Mouse (Mus musculus): Measurements from ENCODE around the gene Samhd1. TPM values are rescaled to one million over a fixed set of nuclear protein-coding genes. Genes with fewer than 3 reads are reported as not detected.
A peak's percentile ranks its signal among the peaks of the same experiment; 100 is the strongest.
"Not testable (repeated sequence)": the region's sequence is repeated elsewhere in the genome, so short reads cannot be mapped to it uniquely, and the experiment has no call there.

Gene Samhd1
- polyA plus RNA-seq, 1 experiment from 2014 or later = 21.7 TPM

DNA sequence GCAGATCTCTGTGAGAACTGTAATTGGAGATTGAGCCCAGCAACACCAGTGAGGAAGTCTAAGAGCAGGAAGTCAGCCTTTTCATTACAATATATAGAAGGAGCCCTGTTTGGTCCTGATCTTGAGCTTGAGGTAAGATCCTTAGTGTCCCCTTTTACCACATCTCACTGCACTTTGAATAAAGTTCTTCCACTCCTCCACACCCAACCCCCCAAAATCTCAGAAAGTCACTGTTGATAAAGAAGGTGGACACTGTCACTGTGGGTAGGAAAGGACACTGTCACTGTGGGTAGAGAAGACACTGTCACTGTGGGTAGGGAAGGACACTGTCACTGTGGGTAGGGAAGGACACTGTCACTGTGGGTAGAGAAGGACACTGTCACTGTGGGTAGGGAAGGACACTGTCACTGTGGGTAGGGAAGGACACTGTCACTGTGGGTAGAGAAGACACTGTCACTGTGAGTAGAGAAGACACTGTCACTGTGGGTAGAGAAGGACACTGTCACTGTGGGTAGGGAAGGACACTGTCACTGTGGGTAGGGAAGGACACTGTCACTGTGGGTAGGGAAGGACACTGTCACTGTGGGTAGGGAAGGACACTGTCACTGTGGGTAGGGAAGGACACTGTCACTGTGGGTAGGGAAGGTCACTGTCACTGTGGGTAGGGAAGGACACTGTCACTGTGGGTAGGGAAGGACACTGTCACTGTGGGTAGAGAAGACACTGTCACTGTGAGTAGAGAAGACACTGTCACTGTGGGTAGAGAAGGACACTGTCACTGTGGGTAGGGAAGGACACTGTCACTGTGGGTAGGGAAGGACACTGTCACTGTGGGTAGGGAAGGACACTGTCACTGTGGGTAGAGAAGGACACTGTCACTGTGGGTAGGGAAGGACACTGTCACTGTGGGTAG, 30.5 kb upstream of the Samhd1 start:
- DNase-seq (ENCODE audit: low spot score, missing footprints); H3K9me3 ChIP-seq (ENCODE audit: control insufficient read depth, low read length); H3K9ac ChIP-seq (ENCODE audit: low read length); H3K27ac ChIP-seq (ENCODE audit: low read depth, low read length); H3K4me2 ChIP-seq; H3K27me3 ChIP-seq (ENCODE audit: control insufficient read depth, insufficient read depth, low read length); H3K4me1 ChIP-seq (ENCODE audit: control insufficient read depth, insufficient read depth, low read length); ATAC-seq (ENCODE audit: low FRiP score); H3K4me3 ChIP-seq (ENCODE audit: low read depth, low read length): not testable (repeated sequence)
- peaks cover 10% of the 10 kb centered on the region for H3K36me3 ChIP-seq (ENCODE audit: control insufficient read depth, insufficient read depth, low read length)

DNA sequence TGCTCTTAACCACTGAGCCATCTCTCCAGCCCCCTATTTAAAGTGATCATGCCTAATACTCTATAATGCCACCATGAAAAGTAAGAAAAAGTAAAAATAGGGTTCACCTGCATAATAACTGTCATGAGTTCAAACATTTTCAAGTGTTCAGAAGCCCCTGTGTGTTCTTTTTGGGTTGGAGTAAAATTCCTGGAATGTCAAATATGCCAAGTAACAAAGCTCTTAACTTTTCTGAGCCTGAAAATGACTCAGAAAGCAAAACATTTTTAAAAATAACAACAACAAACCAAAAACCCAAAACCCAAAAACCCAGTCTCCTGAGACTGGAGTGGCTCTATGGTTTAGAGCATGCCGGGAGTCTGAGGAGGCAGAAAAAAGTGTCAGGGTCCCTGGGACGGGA, 29.0 kb upstream of the Samhd1 start:
- H3K4me3 ChIP-seq (ENCODE audit: low read depth, low read length) = no peak overlapping the region
- no peaks in the 10 kb centered on the region for H3K27me3 ChIP-seq (ENCODE audit: control insufficient read depth, insufficient read depth, low read length)
- H3K9ac ChIP-seq (ENCODE audit: low read length) = no peak overlapping the region
- no peak overlapping the region for H3K4me2 ChIP-seq
- ATAC-seq (ENCODE audit: low FRiP score) = no peak
- H3K4me1 ChIP-seq (ENCODE audit: control insufficient read depth, insufficient read depth, low read length) = no peaks in the 10 kb centered on the region
- H3K27ac ChIP-seq (ENCODE audit: low read depth, low read length) = no peak overlapping the region
- peak; percentile 57 for DNase-seq (ENCODE audit: low spot score, missing footprints)
- peaks cover 15% of the 10 kb centered on the region for H3K36me3 ChIP-seq (ENCODE audit: control insufficient read depth, insufficient read depth, low read length)
- 84% methylated on average over 2 of the region's 2 CpGs for WGBS
- no peaks in the 10 kb centered on the region for H3K9me3 ChIP-seq (ENCODE audit: control insufficient read depth, low read length)

DNA sequence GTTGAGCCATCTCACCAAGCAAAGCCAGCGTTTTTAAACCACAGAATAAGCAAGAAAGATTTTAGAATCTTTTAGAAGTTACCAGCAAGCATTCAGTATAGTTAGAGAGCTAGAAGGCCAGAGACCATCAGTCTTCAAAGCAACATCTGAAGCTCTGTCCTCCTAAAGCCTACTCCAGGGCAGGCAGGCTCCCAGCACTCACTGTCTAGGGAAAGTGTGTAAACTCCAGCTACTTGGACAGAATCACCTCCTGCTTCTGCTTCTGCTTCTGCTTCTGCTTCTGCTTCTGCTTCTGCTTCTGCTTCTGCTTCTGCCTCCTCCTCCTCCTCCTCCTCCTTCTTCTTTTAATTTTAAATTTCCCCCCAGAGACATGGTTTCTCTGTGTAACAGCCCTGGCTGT, 21.0 kb upstream of the Samhd1 start:
- no peak overlapping the region for H3K4me3 ChIP-seq (ENCODE audit: low read depth, low read length)
- ATAC-seq (ENCODE audit: low FRiP score) (no peak), DNase-seq (ENCODE audit: low spot score, missing footprints) (peak; percentile 21)
- H3K9me3 ChIP-seq (ENCODE audit: control insufficient read depth, low read length) = no peaks in the 10 kb centered on the region
- no peak overlapping the region for H3K27ac ChIP-seq (ENCODE audit: low read depth, low read length)
- H3K27me3 ChIP-seq (ENCODE audit: control insufficient read depth, insufficient read depth, low read length) = no peaks in the 10 kb centered on the region
- peaks cover 26% of the 10 kb centered on the region for H3K36me3 ChIP-seq (ENCODE audit: control insufficient read depth, insufficient read depth, low read length)
- no peak overlapping the region for H3K9ac ChIP-seq (ENCODE audit: low read length)
- no peaks in the 10 kb centered on the region for H3K4me1 ChIP-seq (ENCODE audit: control insufficient read depth, insufficient read depth, low read length)
- WGBS = 92% methylated on average over 1 of the region's 1 CpGs
- H3K4me2 ChIP-seq = no peak overlapping the region

DNA sequence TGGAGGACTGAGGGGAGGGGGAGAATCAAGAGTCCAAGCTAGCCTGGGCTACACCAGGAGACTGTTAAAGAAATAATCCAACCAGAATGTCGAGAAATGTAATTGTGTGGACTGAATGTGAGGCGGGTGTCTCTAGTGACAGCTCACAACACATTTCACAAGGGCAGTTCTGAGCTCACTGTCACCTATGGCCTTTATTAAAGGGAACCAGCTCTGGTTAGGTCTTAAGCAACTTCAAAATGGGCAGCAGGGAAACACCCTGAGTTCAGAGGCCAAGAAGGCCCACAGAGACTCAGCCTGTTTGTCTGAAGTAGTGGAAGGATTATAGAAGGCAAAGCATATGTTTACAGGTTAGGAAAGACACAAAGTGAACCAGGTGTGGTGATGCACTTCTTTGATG, 18.2 kb upstream of the Samhd1 start:
- 84% methylated on average over 2 of the region's 2 CpGs for WGBS

DNA sequence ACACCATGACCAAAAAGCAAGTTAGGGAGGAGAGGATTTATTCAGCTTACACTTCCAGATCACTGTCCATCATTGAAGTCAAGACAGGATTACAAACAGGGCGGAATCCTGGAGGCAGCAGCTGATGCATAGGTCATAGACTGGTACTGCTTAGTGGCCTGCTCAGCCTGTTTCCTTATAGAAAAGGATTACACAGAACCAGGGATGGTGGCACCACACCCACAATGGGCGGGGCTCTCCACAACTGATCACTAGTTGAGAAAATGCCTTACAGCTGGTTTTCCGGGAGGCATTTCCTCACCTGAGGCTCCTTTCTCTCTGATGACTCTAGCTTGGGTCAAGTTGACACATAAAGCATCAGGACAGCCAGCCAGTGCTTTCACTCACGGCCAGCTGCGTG, 13.4 kb upstream of the Samhd1 start:
- ATAC-seq (ENCODE audit: low FRiP score) = no peak
- Histone ChIP-seq H3K36me3 (ENCODE audit: control insufficient read depth, insufficient read depth, low read length) (peaks cover 18% of the 10 kb centered on the region), H3K27me3 (ENCODE audit: control insufficient read depth, insufficient read depth, low read length) (no peaks in the 10 kb centered on the region)

More for the DNA sequence above, 18.2 kb upstream of the Samhd1 start:
- no peaks in the 10 kb centered on the region for H3K9me3 ChIP-seq (ENCODE audit: control insufficient read depth, low read length)
- no peak overlapping the region for H3K27ac ChIP-seq (ENCODE audit: low read depth, low read length)
- H3K27me3 ChIP-seq (ENCODE audit: control insufficient read depth, insufficient read depth, low read length) = no peaks in the 10 kb centered on the region
- no peaks in the 10 kb centered on the region for H3K4me1 ChIP-seq (ENCODE audit: control insufficient read depth, insufficient read depth, low read length)
- H3K9ac ChIP-seq (ENCODE audit: low read length) = no peak overlapping the region
- no peak for ATAC-seq (ENCODE audit: low FRiP score)
- H3K4me3 ChIP-seq (ENCODE audit: low read depth, low read length) = no peak overlapping the region
- peaks cover 20% of the 10 kb centered on the region for H3K36me3 ChIP-seq (ENCODE audit: control insufficient read depth, insufficient read depth, low read length)
- peak; percentile 17 for DNase-seq (ENCODE audit: low spot score, missing footprints)
- no peak overlapping the region for H3K4me2 ChIP-seq

DNA sequence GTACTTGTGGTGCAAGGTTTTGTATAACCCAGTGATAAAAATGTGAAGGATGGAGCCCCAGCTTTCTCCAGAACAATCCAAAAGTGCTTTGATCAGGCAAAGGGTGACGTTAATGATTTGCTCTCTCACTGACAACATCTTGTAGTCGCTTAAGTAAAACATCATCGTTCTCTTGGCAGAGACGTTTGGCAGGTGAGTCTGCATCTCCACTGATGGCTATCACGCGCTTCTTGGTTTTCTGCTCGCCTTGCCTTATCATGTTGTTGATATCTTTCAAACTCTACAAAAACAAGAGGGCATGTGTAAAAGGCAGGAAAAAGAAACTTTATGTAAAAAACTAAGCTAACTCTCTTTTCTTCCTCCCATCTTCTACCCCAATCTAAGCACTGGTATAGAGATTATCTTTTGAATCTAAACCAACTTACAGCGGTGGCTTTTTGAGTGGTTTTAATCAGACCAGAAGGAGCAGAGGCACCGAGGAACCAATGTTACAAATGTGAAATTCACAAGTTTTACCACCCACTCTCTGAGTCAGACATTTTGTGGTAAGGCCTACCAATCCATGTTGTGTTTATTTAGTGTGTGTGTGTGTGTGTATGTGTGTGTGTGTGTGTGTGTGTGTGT, 12.4 kb upstream of the Samhd1 start:
- Histone ChIP-seq H3K9ac (ENCODE audit: low read length) (no peak overlapping the region), H3K4me2 (no peak overlapping the region), H3K4me1 (ENCODE audit: control insufficient read depth, insufficient read depth, low read length) (no peaks in the 10 kb centered on the region), H3K27me3 (ENCODE audit: control insufficient read depth, insufficient read depth, low read length) (no peaks in the 10 kb centered on the region), H3K27ac (ENCODE audit: low read depth, low read length) (no peak overlapping the region), H3K9me3 (ENCODE audit: control insufficient read depth, low read length) (no peaks in the 10 kb centered on the region), H3K36me3 (ENCODE audit: control insufficient read depth, insufficient read depth, low read length) (peaks cover 18% of the 10 kb centered on the region), H3K4me3 (ENCODE audit: low read depth, low read length) (no peak overlapping the region)
- WGBS = 94% methylated on average over 9 of the region's 9 CpGs
- DNase-seq (ENCODE audit: low spot score, missing footprints) = peak; percentile 53
- no peak for ATAC-seq (ENCODE audit: low FRiP score)

More for the DNA sequence above, 13.4 kb upstream of the Samhd1 start:
- Histone ChIP-seq H3K27ac (ENCODE audit: low read depth, low read length) (no peak overlapping the region), H3K9ac (ENCODE audit: low read length) (no peak overlapping the region), H3K4me1 (ENCODE audit: control insufficient read depth, insufficient read depth, low read length) (no peaks in the 10 kb centered on the region), H3K4me2 (no peak overlapping the region), H3K4me3 (ENCODE audit: low read depth, low read length) (no peak overlapping the region), H3K9me3 (ENCODE audit: control insufficient read depth, low read length) (no peaks in the 10 kb centered on the region)
- WGBS = 97% methylated on average over 5 of the region's 5 CpGs
- peak; percentile 39 for DNase-seq (ENCODE audit: low spot score, missing footprints)

DNA sequence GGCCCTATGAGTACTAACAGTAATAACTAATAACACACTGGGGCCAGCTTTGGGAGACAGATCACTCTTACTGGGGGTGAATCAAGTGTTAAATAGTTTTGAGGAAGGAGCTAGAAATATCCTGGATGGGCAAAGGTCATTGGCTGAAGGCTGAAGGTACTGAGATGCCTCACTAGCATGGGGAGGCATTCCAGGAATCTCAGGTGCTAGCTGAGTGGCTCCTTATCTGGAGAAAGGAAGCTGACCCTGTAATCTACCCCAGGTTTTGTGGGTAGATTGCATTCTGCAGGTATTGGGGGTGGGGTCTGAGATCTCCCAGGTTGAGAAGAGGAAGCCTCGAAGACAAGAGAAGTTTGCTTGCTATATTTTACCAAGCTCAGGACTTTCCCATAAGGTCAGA, 10.1 kb upstream of the Samhd1 start:
- Histone ChIP-seq H3K9me3 (ENCODE audit: control insufficient read depth, low read length) (no peaks in the 10 kb centered on the region), H3K36me3 (ENCODE audit: control insufficient read depth, insufficient read depth, low read length) (peaks cover 10% of the 10 kb centered on the region), H3K4me3 (ENCODE audit: low read depth, low read length) (no peak overlapping the region), H3K9ac (ENCODE audit: low read length) (no peak overlapping the region), H3K4me1 (ENCODE audit: control insufficient read depth, insufficient read depth, low read length) (no peaks in the 10 kb centered on the region), H3K27me3 (ENCODE audit: control insufficient read depth, insufficient read depth, low read length) (no peaks in the 10 kb centered on the region), H3K4me2 (no peak overlapping the region), H3K27ac (ENCODE audit: low read depth, low read length) (no peak overlapping the region)
- WGBS = 97% methylated on average over 1 of the region's 1 CpGs
- peak; percentile 59 for DNase-seq (ENCODE audit: low spot score, missing footprints)
- no peak for ATAC-seq (ENCODE audit: low FRiP score)

DNA sequence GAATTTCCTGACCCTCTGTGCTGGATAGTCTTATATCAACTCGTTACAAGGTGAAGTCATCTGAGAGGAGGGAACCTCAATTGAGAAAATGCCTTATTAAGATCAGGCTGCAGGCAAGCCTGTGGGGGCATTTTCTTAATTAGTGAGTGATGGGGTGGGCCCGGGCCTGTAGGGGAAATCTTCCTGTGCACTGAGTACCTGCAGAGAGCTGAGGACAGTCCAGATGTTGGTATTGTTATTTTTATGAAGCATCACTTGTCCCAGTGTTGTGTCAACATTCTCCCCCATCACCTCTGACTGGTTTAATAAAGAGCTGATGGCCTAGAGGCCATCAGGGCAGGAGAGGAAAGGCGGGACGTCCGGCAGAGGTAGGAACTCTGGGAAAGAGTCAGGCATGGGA, 9.1 kb upstream of the Samhd1 start:
- Histone ChIP-seq H3K4me2 (no peak overlapping the region), H3K4me1 (ENCODE audit: control insufficient read depth, insufficient read depth, low read length) (no peaks in the 10 kb centered on the region), H3K9me3 (ENCODE audit: control insufficient read depth, low read length) (no peaks in the 10 kb centered on the region; the same call in 1 of the 2 replicates), H3K27me3 (ENCODE audit: control insufficient read depth, insufficient read depth, low read length) (no peaks in the 10 kb centered on the region), H3K9ac (ENCODE audit: low read length) (no peak overlapping the region), H3K27ac (ENCODE audit: low read depth, low read length) (no peak overlapping the region), H3K36me3 (ENCODE audit: control insufficient read depth, insufficient read depth, low read length) (peaks cover 5% of the 10 kb centered on the region; the same call in 1 of the 2 replicates), H3K4me3 (ENCODE audit: low read depth, low read length) (no peak overlapping the region)
- DNase-seq (ENCODE audit: low spot score, missing footprints) = no peak
- WGBS = 77% methylated on average over 5 of the region's 5 CpGs
- ATAC-seq (ENCODE audit: low FRiP score) = no peak

DNA sequence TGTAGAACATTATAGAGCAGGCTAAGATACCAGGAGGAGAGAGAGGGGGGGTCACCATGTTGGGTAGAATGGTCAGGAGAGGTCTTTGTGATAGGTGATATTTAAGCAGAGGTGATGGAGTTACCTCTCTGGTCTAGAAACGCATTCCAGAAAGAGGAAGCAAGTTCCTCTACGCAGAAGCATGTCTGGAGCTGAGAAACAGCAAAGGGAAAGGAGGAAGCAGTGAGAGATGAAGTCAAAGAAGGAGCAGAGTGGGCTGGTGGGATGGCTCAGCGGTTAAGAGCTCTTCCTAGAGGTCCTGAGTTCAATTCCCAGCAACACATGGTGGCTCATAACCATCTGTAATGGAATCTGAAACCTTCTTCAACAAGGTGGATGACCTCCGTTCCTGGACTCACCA, 6.9 kb upstream of the Samhd1 start:
- Histone ChIP-seq H3K4me2 (no peak overlapping the region), H3K36me3 (ENCODE audit: control insufficient read depth, insufficient read depth, low read length) (no peaks in the 10 kb centered on the region), H3K4me1 (ENCODE audit: control insufficient read depth, insufficient read depth, low read length) (no peaks in the 10 kb centered on the region), H3K9ac (ENCODE audit: low read length) (no peak overlapping the region), H3K9me3 (ENCODE audit: control insufficient read depth, low read length) (no peaks in the 10 kb centered on the region; the same call in 1 of the 2 replicates), H3K27me3 (ENCODE audit: control insufficient read depth, insufficient read depth, low read length) (no peaks in the 10 kb centered on the region), H3K27ac (ENCODE audit: low read depth, low read length) (no peak overlapping the region), H3K4me3 (ENCODE audit: low read depth, low read length) (no peak overlapping the region)
- DNase-seq (ENCODE audit: low spot score, missing footprints) (peak; percentile 21), ATAC-seq (ENCODE audit: low FRiP score) (no peak)
- WGBS = 87% methylated on average over 4 of the region's 4 CpGs

Data from midbrain, embryonic 11.5 days (tissue).